25 mouse cellular contexts compared by ENCODE assay signal in genomic region chr3:135648501-135648900, GRCm38 (mm10).
"Had no signal": no experiment of that assay in that cellular context is flagged by ENCODE, and none has a peak within 500 bp of the region (broad histone marks: within the 10 kb centered on the region; RNA-seq: fewer than 3 reads in every experiment).

No protein-coding gene starts in this region.

- H3K27ac ChIP-seq: gastrocnemius, adult 2 months; heart, embryonic 13.5 days; heart, embryonic 15.5 days; hindbrain, embryonic 13.5 days; hindbrain, embryonic 15.5 days; hindbrain, postnatal 0 days; layer of hippocampus, adult 2 months; left cerebral cortex, adult 2 months; limb, embryonic 10.5 days; limb, embryonic 12.5 days; liver, embryonic 13.5 days had no signal

- H3K9ac ChIP-seq: heart, embryonic 13.5 days; heart, embryonic 15.5 days; hindbrain, embryonic 13.5 days; hindbrain, embryonic 15.5 days; limb, embryonic 12.5 days; liver, embryonic 13.5 days had no signal

- H3K4me1 ChIP-seq: heart, embryonic 15.5 days; limb, embryonic 10.5 days had no signal

- H3K27me3 ChIP-seq: heart, embryonic 13.5 days; heart, embryonic 15.5 days; hindbrain, embryonic 13.5 days; hindbrain, embryonic 15.5 days; limb, embryonic 12.5 days; liver, embryonic 13.5 days had no signal

- H3K4me3 ChIP-seq: gastrocnemius, adult 2 months; heart, embryonic 13.5 days; heart, embryonic 15.5 days; hindbrain, embryonic 13.5 days; hindbrain, embryonic 15.5 days; layer of hippocampus, adult 2 months; left cerebral cortex, adult 2 months; limb, embryonic 10.5 days; limb, embryonic 12.5 days; liver, embryonic 13.5 days had no signal

- H3K9me3 ChIP-seq: heart, embryonic 13.5 days; heart, embryonic 15.5 days; hindbrain, embryonic 13.5 days; hindbrain, embryonic 15.5 days; limb, embryonic 10.5 days; liver, embryonic 13.5 days had no signal

- ATAC-seq: hindbrain, postnatal 0 days; intestine, embryonic 16.5 days had no signal

- DNase-seq: gastrocnemius, adult 2 months; gastrocnemius, postnatal 10 days; gastrocnemius, postnatal 25 days; heart, adult 18-20 months; heart, postnatal 14 days; heart, postnatal 36 days; kidney, adult 11 months; kidney, adult 2 months; kidney, postnatal 10 days; kidney, postnatal 25 days; kidney, postnatal 4 days; liver; liver, embryonic 13.5 days had no signal

- H3K4me2 ChIP-seq: heart, embryonic 11.5 days; heart, embryonic 13.5 days; heart, embryonic 15.5 days; hindbrain, embryonic 13.5 days; hindbrain, embryonic 15.5 days; limb, embryonic 12.5 days; liver, embryonic 11.5 days; liver, embryonic 13.5 days had no signal
